Mouse (Mus musculus) myocyte (in vitro differentiated cells): ENCODE data around the gene Pxmp4. TPM values are rescaled to one million over a fixed set of nuclear protein-coding genes. Genes with fewer than 3 reads are reported as not detected.

ENCODE experiments used
- H3K27me3 ChIP-seq: one replicate; pipeline ENCODE4 v1.6.1; 2011; ENCODE audit not compliant: control insufficient read depth, insufficient read depth, insufficient read length
- H3K36me3 ChIP-seq: one replicate; pipeline ENCODE4 v1.6.1; 2011; ENCODE audit not compliant: control insufficient read depth, insufficient read depth
- H3K4me2 ChIP-seq: one replicate; pipeline ENCODE4 v1.6.1; 2011; ENCODE audit warnings: low read depth, control low read depth
- H3K4me3 ChIP-seq: one replicate; pipeline ENCODE4 v1.5.1; 2011; ENCODE audit warnings: mild to moderate bottlenecking, control low read depth, moderate library complexity
- H3K79me2 ChIP-seq: one replicate; pipeline ENCODE4 v1.6.1; 2011; ENCODE audit not compliant: control insufficient read depth, insufficient read depth
- H3ac ChIP-seq: one replicate; pipeline ENCODE4 v1.6.1; 2011; ENCODE audit not compliant: control insufficient read depth, insufficient read length
- CEBPB ChIP-seq: IDR thresholded peaks from 2 replicates; pipeline ENCODE4 v1.6.1; 2011; ENCODE audit warnings: mild to moderate bottlenecking, moderate library complexity; ENCODE audit not compliant: poor library complexity, insufficient read depth, severe bottlenecking
- E2F4 ChIP-seq: IDR thresholded peaks from one replicate; pipeline ENCODE4 v1.6.1; 2011; ENCODE audit warnings: mild to moderate bottlenecking, control low read depth, moderate library complexity; ENCODE audit not compliant: insufficient read depth
- MAX ChIP-seq: IDR thresholded peaks from one replicate; pipeline ENCODE4 v1.6.1; 2011; ENCODE audit warnings: low read depth, mild to moderate bottlenecking, control low read depth
- MYOD1 ChIP-seq, 3 experiments: IDR thresholded peaks; one replicate each; pipeline ENCODE4 v1.6.1; 2011; ENCODE audit warnings: control low read depth in 2 of 3, low read depth in 2 of 3, mild to moderate bottlenecking in 2 of 3, moderate library complexity in 1 of 3; ENCODE audit not compliant: insufficient read length in 2 of 3, control insufficient read depth in 1 of 3
- MYOG ChIP-seq, 3 experiments: IDR thresholded peaks; one replicate each; pipeline ENCODE4 v1.6.1; 2011; ENCODE audit warnings: control low read depth in 2 of 3, low read depth in 2 of 3, mild to moderate bottlenecking in 2 of 3; ENCODE audit not compliant: insufficient read length in 2 of 3, control insufficient read depth in 1 of 3, insufficient read depth in 1 of 3
- POLR2A ChIP-seq: IDR thresholded peaks from one replicate; pipeline ENCODE4 v1.6.1; 2011; ENCODE audit warnings: low read depth, mild to moderate bottlenecking, control low read depth, moderate library complexity; ENCODE audit not compliant: insufficient read length
- POLR2AphosphoS2 ChIP-seq: IDR thresholded peaks from one replicate; pipeline ENCODE4 v1.6.1; 2011; ENCODE audit warnings: low read depth, control low read depth; ENCODE audit not compliant: insufficient read length
- REST ChIP-seq: IDR thresholded peaks from one replicate; pipeline ENCODE4 v1.6.1; 2011; ENCODE audit warnings: mild to moderate bottlenecking, control low read depth, moderate library complexity; ENCODE audit not compliant: insufficient read depth, insufficient read length
- SRF ChIP-seq: IDR thresholded peaks from one replicate; pipeline ENCODE4 v1.6.1; 2011; ENCODE audit warnings: low read depth; ENCODE audit not compliant: control insufficient read depth, insufficient read length
- TCF12 ChIP-seq: IDR thresholded peaks from one replicate; pipeline ENCODE4 v1.6.1; 2011; ENCODE audit warnings: mild to moderate bottlenecking, control low read depth; ENCODE audit not compliant: poor library complexity, insufficient read depth, severe bottlenecking
- TCF3 ChIP-seq: IDR thresholded peaks from one replicate; pipeline ENCODE4 v1.6.1; 2011; ENCODE audit warnings: low read depth, control low read depth; ENCODE audit not compliant: insufficient read length
- USF1 ChIP-seq: IDR thresholded peaks from one replicate; pipeline ENCODE4 v1.6.1; 2011; ENCODE audit warnings: low read depth, mild to moderate bottlenecking, control low read depth, moderate library complexity
- polyA plus RNA-seq: library from polyadenylated mRNA; unstranded; fragments of >200 nt; fragmentation: generic; extraction: Trizol; gene quantifications from one replicate; pipeline ENCODE4 v1.2.1, GENCODE M21; 2012; ENCODE audit warnings: missing spikeins

Pxmp4 gene
- polyA plus RNA-seq, 1 experiment: 12.5 TPM

GRCm38 (mm10) chr2:154586405-154586804 lies 17.1 kb downstream of the Pxmp4 start:
- Histone ChIP-seq H3K4me2 (no peak overlapping the region), H3K79me2 (no peaks in the 10 kb centered on the region), H3K27me3 (peaks cover 6% of the 10 kb centered on the region), H3K36me3 (no peaks in the 10 kb centered on the region), H3K4me3 (no peak overlapping the region), H3ac (no peak overlapping the region)
- TF ChIP-seq TCF3 (no peak), MYOD1 (IDR thresholded peaks at IDR 0.05; ENCODE audit: control insufficient read depth in 1 of 3, insufficient read length in 2 of 3, low read depth in 2 of 3) (no peak), USF1 (no peak), SRF (no peak)

GRCm38 (mm10) chr2:154584931-154585601 lies 18.4 kb downstream of the Pxmp4 start:
- Histone ChIP-seq H3K4me3 (no peak overlapping the region), H3K79me2 (no peaks in the 10 kb centered on the region), H3K4me2 (peak overlapping the region; percentile 27), H3ac (no peak overlapping the region), H3K27me3 (peaks cover 6% of the 10 kb centered on the region), H3K36me3 (no peaks in the 10 kb centered on the region)
- no peak for TF ChIP-seq CEBPB
- no peak for TF ChIP-seq POLR2AphosphoS2
- TF ChIP-seq E2F4: no peak
- no peak for TF ChIP-seq TCF3
- TF ChIP-seq TCF12: no peak
- no peak for TF ChIP-seq MYOG (IDR thresholded peaks at IDR 0.05; ENCODE audit: control insufficient read depth in 1 of 3, insufficient read depth in 1 of 3, insufficient read length in 2 of 3, low read depth in 2 of 3)
- TF ChIP-seq MYOD1 (IDR thresholded peaks at IDR 0.05; ENCODE audit: control insufficient read depth in 1 of 3, insufficient read length in 2 of 3, low read depth in 2 of 3): no peak
- TF ChIP-seq MAX: no peak
- no peak for TF ChIP-seq POLR2A
- TF ChIP-seq REST: no peak
- no peak for TF ChIP-seq SRF
- no peak for TF ChIP-seq USF1

- H3K4me3 ChIP-seq: no peak overlapping the region
- TF ChIP-seq TCF12: peak; percentile 23
- peak in 1 of 3 experiments; percentile 47 for TF ChIP-seq MYOD1 (IDR thresholded peaks at IDR 0.05; ENCODE audit: control insufficient read depth in 1 of 3, insufficient read length in 2 of 3, low read depth in 2 of 3)
- TF ChIP-seq MYOG (IDR thresholded peaks at IDR 0.05; ENCODE audit: control insufficient read depth in 1 of 3, insufficient read depth in 1 of 3, insufficient read length in 2 of 3, low read depth in 2 of 3): peak in 1 of 3 experiments; percentile 59
- no peak for TF ChIP-seq SRF
- TF ChIP-seq MAX: no peak
- no peak overlapping the region for H3K4me2 ChIP-seq
- H3K27me3 ChIP-seq: peaks cover 6% of the 10 kb centered on the region
- H3ac ChIP-seq: no peak overlapping the region
- no peaks in the 10 kb centered on the region for H3K79me2 ChIP-seq
- no peaks in the 10 kb centered on the region for H3K36me3 ChIP-seq
Observed at GRCm38 (mm10) chr2:154583906-154584872, 19.3 kb downstream of the Pxmp4 start.

- H3K4me2 ChIP-seq: no peak overlapping the region
- H3K79me2 ChIP-seq: no peaks in the 10 kb centered on the region
- H3ac ChIP-seq: no peak overlapping the region
- no peaks in the 10 kb centered on the region for H3K36me3 ChIP-seq
- H3K4me3 ChIP-seq: no peak overlapping the region
- TF ChIP-seq MYOD1 (IDR thresholded peaks at IDR 0.05; ENCODE audit: control insufficient read depth in 1 of 3, insufficient read length in 2 of 3, low read depth in 2 of 3): no peak
- no peaks in the 10 kb centered on the region for H3K27me3 ChIP-seq
Observed at GRCm38 (mm10) chr2:154581421-154581820, 22.1 kb downstream of the Pxmp4 start.

- no peak overlapping the region for H3K4me2 ChIP-seq
- no peaks in the 10 kb centered on the region for H3K27me3 ChIP-seq
- H3K79me2 ChIP-seq: no peaks in the 10 kb centered on the region
- TF ChIP-seq TCF12: no peak
- TF ChIP-seq REST: no peak
- TF ChIP-seq SRF: no peak
- TF ChIP-seq POLR2AphosphoS2: no peak
- TF ChIP-seq TCF3: no peak
- no peak for TF ChIP-seq USF1
- TF ChIP-seq MAX: no peak
- no peak for TF ChIP-seq POLR2A
- no peak for TF ChIP-seq MYOG (IDR thresholded peaks at IDR 0.05; ENCODE audit: control insufficient read depth in 1 of 3, insufficient read depth in 1 of 3, insufficient read length in 2 of 3, low read depth in 2 of 3)
- TF ChIP-seq MYOD1 (IDR thresholded peaks at IDR 0.05; ENCODE audit: control insufficient read depth in 1 of 3, insufficient read length in 2 of 3, low read depth in 2 of 3): no peak
- no peak for TF ChIP-seq E2F4
- TF ChIP-seq CEBPB: no peak
- no peaks in the 10 kb centered on the region for H3K36me3 ChIP-seq
- H3K4me3 ChIP-seq: no peak overlapping the region
- no peak overlapping the region for H3ac ChIP-seq
Observed at GRCm38 (mm10) chr2:154580586-154580985, 22.9 kb downstream of the Pxmp4 start.
